Mouse (Mus musculus) thymus, postnatal 36 days (tissue): Measurements from ENCODE around the gene Uxs1.
A peak's percentile ranks its signal among the peaks of the same experiment; 100 is the strongest.

Source experiments
- DNase-seq, 2 experiments: peaks; one replicate each; pipeline ENCODE4 v3.0.0; 2022; ENCODE audit warnings: mixed read lengths in 2 of 2

Uxs1 gene

GRCm38 (mm10) chr1:43827763-43828194, at the start of gene Uxs1:
Gene Uxs1, minus strand, starts transcription at chr1:43827800.
- DNase-seq: peak; percentile 98 to 100

- no peak for DNase-seq
Observed at GRCm38 (mm10) chr1:43877233-43877632, 49.6 kb upstream of the Uxs1 start.

GRCm38 (mm10) chr1:43871116-43871515, 43.5 kb upstream of the Uxs1 start:
- DNase-seq: no peak

GRCm38 (mm10) chr1:43868510-43868909, 40.9 kb upstream of the Uxs1 start:
- no peak for DNase-seq

GRCm38 (mm10) chr1:43864758-43865157, 37.2 kb upstream of the Uxs1 start:
- no peak for DNase-seq

GRCm38 (mm10) chr1:43862614-43863013, 35.0 kb upstream of the Uxs1 start:
- no peak for DNase-seq

GRCm38 (mm10) chr1:43858988-43859387, 31.4 kb upstream of the Uxs1 start:
- DNase-seq: no peak

GRCm38 (mm10) chr1:43857656-43858055, 30.1 kb upstream of the Uxs1 start:
- no peak for DNase-seq

GRCm38 (mm10) chr1:43855591-43855990, 28.0 kb upstream of the Uxs1 start:
- no peak for DNase-seq

- DNase-seq: no peak
Observed at GRCm38 (mm10) chr1:43843398-43843797, 15.8 kb upstream of the Uxs1 start.

- no peak for DNase-seq
Observed at GRCm38 (mm10) chr1:43837236-43837635, 9.6 kb upstream of the Uxs1 start.

- DNase-seq: no peak
Observed at GRCm38 (mm10) chr1:43830096-43830495, 2.5 kb upstream of the Uxs1 start.

GRCm38 (mm10) chr1:43827002-43827762, 418 bp downstream of the Uxs1 start:
- peak; percentile 54 to 69 for DNase-seq

GRCm38 (mm10) chr1:43826628-43827001, 985 bp downstream of the Uxs1 start:
- DNase-seq: no peak

- no peak for DNase-seq
Observed at GRCm38 (mm10) chr1:43823406-43823805, 4.2 kb downstream of the Uxs1 start.

- DNase-seq: no peak
Observed at GRCm38 (mm10) chr1:43822586-43822985, 5.0 kb downstream of the Uxs1 start.

- DNase-seq: no peak
Observed at GRCm38 (mm10) chr1:43821804-43822203, 5.8 kb downstream of the Uxs1 start.

- no peak for DNase-seq
Observed at GRCm38 (mm10) chr1:43820571-43820970, 7.0 kb downstream of the Uxs1 start.

- no peak for DNase-seq
Observed at GRCm38 (mm10) chr1:43819091-43819490, 8.5 kb downstream of the Uxs1 start.

- no peak for DNase-seq
Observed at GRCm38 (mm10) chr1:43818356-43818755, 9.2 kb downstream of the Uxs1 start.

GRCm38 (mm10) chr1:43811764-43812163, 15.8 kb downstream of the Uxs1 start:
- DNase-seq: no peak

GRCm38 (mm10) chr1:43811055-43811454, 16.5 kb downstream of the Uxs1 start:
- no peak for DNase-seq

GRCm38 (mm10) chr1:43809351-43809750, 18.2 kb downstream of the Uxs1 start:
- no peak for DNase-seq

- no peak for DNase-seq
Observed at GRCm38 (mm10) chr1:43803906-43804474, 23.6 kb downstream of the Uxs1 start.

GRCm38 (mm10) chr1:43798048-43798447, 29.6 kb downstream of the Uxs1 start:
- DNase-seq: no peak
